Mouse (Mus musculus) E14TG2a.4 (cell line): ENCODE measurements around the gene Smad5.

Source experiments
- CTCF ChIP-seq: conservative IDR thresholded peaks from 2 replicates; pipeline ENCODE4 v1.5.1; 2014; ENCODE audit warnings: low read length
- POU5F1 ChIP-seq: IDR thresholded peaks from 2 replicates; pipeline ENCODE4 v1.6.1; 2014; ENCODE audit warnings: low read length, borderline replicate concordance

DNA sequence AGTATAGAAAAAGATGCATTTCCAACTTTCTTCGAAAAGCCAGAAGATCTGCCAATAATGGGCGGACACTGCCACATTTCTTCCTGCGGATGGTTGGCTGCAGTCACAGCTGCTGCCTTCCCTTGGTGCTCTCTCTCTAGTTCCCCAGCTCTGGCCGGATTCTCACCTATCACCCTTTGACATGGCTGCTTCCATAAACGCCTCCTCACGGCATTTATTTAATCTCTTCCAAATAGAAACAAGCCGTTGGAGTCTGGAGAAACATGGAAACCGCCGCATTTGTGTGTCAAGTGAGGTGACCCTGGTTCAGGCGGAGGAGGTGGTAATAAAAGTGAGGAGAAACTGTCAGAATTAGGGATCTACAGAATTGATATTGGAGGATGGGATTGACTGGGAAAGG, 886 bp upstream of the Smad5 start:
- no peak for TF ChIP-seq CTCF
- TF ChIP-seq POU5F1, result no peak
